Mouse (Mus musculus): ENCODE measurements around the gene Adgrl3.
"Not testable (repeated sequence)": the region's sequence is repeated elsewhere in the genome, so short reads cannot be mapped to it uniquely, and the experiment has no call there.

The Adgrl3 gene

GRCm38 (mm10) chr5:81427393-81427792 lies 407.5 kb downstream of the Adgrl3 start:
- DNase-seq, result no peak

GRCm38 (mm10) chr5:81436375-81436774 lies 416.4 kb downstream of the Adgrl3 start:
- DNase-seq, result no peak

- no peak for DNase-seq
Measured at GRCm38 (mm10) chr5:81442150-81442549, 422.2 kb downstream of the Adgrl3 start.

- DNase-seq, result no peak
Measured at GRCm38 (mm10) chr5:81465971-81466370, 446.0 kb downstream of the Adgrl3 start.

- DNase-seq, result no peak
Measured at GRCm38 (mm10) chr5:81474681-81475080, 454.7 kb downstream of the Adgrl3 start.

- no peak for DNase-seq
Measured at GRCm38 (mm10) chr5:81475406-81475805, 455.5 kb downstream of the Adgrl3 start.

GRCm38 (mm10) chr5:81475971-81476606 lies 456.2 kb downstream of the Adgrl3 start:
- no peak for DNase-seq

- no peak for DNase-seq
Measured at GRCm38 (mm10) chr5:81480911-81481310, 461.0 kb downstream of the Adgrl3 start.

- no peak for DNase-seq
Measured at GRCm38 (mm10) chr5:81483890-81484289, 464.0 kb downstream of the Adgrl3 start.

- DNase-seq, result no peak
Measured at GRCm38 (mm10) chr5:81501076-81501475, 481.1 kb downstream of the Adgrl3 start.

- no peak for DNase-seq
Measured at GRCm38 (mm10) chr5:81518720-81519496, 499.0 kb downstream of the Adgrl3 start.

- DNase-seq, result peak; percentile 37 to 52
Measured at GRCm38 (mm10) chr5:81519497-81520382, 499.8 kb downstream of the Adgrl3 start.

- DNase-seq, result no peak
Measured at GRCm38 (mm10) chr5:81522760-81523159, 502.8 kb downstream of the Adgrl3 start.

GRCm38 (mm10) chr5:81524532-81524961 lies 504.6 kb downstream of the Adgrl3 start:
- no peak for DNase-seq

GRCm38 (mm10) chr5:81525326-81525725 lies 505.4 kb downstream of the Adgrl3 start:
- no peak for DNase-seq

GRCm38 (mm10) chr5:81531639-81532038 lies 511.7 kb downstream of the Adgrl3 start:
- peak in 1 of 2 experiments; percentile 7 for DNase-seq

GRCm38 (mm10) chr5:81550211-81550610 lies 530.3 kb downstream of the Adgrl3 start:
- DNase-seq, result no peak

- DNase-seq, result not testable (repeated sequence)
Measured at GRCm38 (mm10) chr5:81555149-81555548, 535.2 kb downstream of the Adgrl3 start.

- DNase-seq, result no peak
Measured at GRCm38 (mm10) chr5:81556008-81556407, 536.1 kb downstream of the Adgrl3 start.

- no peak for DNase-seq
Measured at GRCm38 (mm10) chr5:81558965-81559364, 539.0 kb downstream of the Adgrl3 start.

- no peak for DNase-seq
Measured at GRCm38 (mm10) chr5:81564294-81564693, 544.4 kb downstream of the Adgrl3 start.

GRCm38 (mm10) chr5:81566577-81566976 lies 546.6 kb downstream of the Adgrl3 start:
- no peak for DNase-seq

GRCm38 (mm10) chr5:81568743-81569142 lies 548.8 kb downstream of the Adgrl3 start:
- peak in 1 of 2 experiments; percentile 10 for DNase-seq

Measured in lung, adult 18-20 months (tissue).